Mouse (Mus musculus): ENCODE results near the gene Lrp6.

The Lrp6 gene

DNA sequence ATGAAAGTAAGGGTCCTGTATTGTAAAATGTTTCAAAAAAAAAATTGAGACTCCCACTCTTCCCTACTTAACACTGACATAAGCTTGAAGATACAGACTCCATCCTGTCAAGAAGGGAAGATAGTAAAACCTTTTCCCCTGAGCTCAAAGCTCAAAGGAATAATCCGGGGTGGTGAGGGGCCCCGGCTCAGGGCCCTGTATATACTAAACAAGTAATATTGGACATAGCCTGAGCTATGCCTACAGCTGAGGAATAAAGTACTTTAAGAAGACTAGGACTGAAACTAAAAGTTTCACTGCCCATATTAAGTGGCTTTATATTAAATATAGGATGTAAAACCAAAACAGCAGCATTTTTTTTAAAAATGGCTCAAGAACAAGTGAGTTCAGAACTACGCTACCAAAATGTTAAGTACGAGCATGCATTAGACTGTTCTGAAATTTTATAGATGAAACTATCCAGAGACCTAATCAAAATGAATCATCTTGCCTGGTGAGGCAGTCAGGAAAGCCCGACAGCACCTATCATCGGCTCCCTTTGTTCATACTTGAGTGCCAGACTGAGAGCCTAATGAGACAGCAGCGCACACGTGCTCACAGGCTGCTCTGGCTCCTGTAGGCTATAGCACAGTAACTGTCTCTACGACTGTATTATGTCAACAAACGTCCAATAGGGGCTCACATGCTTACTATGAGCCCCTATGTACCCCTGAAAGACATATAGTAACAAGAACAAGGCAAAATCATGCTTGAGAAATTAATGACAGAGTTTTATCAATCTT is 66.2 kb downstream of the Lrp6 start:
- no peak for DNase-seq (ENCODE audit: extremely low spot score, low read depth, low spot score)

DNA sequence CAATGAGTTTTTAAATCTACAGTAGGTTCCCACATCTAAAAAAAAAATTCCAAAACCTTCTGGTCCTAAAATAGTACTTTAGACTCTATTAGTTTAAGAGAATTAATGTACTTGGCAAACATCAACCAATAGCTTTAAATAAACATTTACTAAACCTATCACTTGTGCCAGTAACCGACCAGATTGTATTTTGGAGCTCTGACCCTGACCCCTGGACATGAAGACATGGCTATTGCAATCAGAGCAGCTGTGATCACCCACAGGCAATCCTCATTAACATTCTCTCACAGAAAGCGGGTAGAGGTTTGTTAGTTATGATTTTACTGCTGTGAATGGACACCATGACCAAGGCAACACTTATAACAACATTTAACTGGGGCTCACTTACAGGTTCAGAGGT is 67.7 kb downstream of the Lrp6 start:
- DNase-seq (ENCODE audit: extremely low spot score, low read depth, low spot score): no peak

- no peak for DNase-seq (ENCODE audit: extremely low spot score, low read depth, low spot score)
Measured at GRCm38 (mm10) chr6:134498518-134498917, 68.2 kb downstream of the Lrp6 start.

- DNase-seq (ENCODE audit: extremely low spot score, low read depth, low spot score): no peak
Measured at GRCm38 (mm10) chr6:134494828-134495698, 71.7 kb downstream of the Lrp6 start.

DNA sequence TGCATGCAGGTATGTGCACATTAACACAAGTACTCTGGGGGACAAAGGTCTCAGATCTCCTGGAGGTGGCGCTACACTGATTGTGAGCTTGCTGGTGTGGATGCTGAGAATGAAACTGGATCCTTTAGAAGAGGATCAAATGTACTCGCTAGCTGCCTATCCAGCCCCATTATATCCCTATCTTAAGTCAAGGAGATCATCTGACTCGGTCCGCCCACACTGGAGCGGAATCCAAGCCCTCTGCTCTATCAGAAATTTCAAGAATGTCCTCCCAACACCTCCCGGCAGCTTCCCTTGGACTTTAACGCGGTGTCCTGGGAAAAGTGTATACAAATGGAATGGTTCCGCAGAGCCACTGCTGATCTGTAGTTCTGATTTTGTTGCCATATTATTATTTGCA is 77.1 kb downstream of the Lrp6 start:
- no peak for DNase-seq (ENCODE audit: extremely low spot score, low read depth, low spot score)

GRCm38 (mm10) chr6:134489130-134489529 is 77.6 kb downstream of the Lrp6 start:
- no peak for DNase-seq (ENCODE audit: extremely low spot score, low read depth, low spot score)

DNA sequence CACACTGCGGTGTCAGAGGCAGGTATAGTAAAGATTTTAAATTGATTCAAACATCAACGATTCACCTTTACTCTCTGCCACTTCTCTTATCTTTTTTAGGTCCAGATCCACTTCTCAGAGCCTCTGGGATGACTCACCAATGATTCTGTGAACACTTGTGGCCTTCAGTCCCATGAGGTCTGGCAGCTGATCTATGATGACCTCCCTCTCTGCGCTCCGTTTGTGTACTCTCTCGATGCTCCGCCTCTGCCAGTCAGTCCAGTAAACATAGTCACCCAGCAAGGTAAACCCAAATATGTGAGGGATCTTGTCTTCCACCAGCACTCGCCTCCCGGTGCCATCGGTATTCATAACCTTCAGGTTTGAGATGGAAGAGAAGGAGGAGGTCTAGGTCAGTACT is 80.4 kb downstream of the Lrp6 start:
- DNase-seq (ENCODE audit: extremely low spot score, low read depth, low spot score): no peak

DNA sequence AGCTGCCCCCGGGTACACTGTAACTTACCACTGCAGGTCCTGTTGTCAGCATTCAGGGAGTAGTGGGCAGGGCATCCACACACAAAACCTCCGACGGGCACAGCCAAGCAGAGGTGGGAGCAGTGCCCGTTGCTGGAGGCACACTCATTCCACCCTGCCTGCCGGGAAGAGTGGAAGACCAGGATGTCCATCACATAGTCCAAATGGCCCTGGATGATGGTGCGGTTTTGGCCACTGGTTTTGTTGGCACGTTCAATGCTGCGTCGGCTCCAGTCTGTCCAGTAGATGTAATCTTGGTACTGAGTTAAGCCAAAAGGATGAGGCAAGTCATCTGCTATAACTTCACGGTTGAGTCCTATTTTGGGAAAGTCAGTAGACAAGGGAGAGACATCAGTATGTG is 87.3 kb downstream of the Lrp6 start:
- no peak for DNase-seq (ENCODE audit: extremely low spot score, low read depth, low spot score)

DNA sequence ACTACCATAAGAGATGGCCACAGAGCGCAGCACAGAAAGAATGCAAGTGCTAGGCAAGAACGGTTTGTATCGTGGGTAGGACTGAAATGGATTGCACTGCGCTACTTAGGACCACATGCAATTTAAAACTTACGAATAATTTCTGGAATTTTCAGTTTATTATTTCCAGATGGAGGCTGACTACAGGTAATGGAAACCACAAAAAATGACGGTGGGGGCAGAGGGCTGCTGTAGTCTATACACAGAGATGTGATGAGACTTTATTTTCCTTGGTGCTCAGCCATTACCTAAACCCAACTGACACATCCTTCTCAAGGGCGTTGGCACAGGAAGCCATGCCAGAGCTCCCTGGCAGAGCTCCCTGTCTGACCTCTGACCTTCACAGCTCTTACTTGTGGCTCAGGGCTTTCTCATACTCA is 93.6 kb downstream of the Lrp6 start:
- no peak for DNase-seq (ENCODE audit: extremely low spot score, low read depth, low spot score)

DNA sequence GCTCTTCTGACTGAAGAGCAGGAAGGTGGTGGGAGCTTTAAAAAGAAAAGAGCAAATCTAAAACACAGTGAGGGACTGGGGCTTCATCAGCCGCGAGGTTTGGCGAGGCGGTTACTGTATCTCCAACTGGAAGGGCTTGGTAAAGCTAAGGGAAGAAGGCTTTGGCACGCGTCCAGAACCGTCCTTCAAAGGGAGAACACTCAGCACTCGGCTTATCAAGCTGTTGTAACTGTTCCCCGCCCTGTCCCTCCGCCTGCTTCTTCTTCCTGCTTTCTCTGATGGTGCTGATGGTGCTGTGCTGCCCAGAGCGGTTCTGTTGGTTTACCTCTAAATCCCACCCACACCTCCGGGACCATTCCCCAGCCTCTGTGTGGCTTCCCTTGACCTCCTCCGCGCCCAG is 95.9 kb downstream of the Lrp6 start:
- no peak for DNase-seq (ENCODE audit: extremely low spot score, low read depth, low spot score)

DNA sequence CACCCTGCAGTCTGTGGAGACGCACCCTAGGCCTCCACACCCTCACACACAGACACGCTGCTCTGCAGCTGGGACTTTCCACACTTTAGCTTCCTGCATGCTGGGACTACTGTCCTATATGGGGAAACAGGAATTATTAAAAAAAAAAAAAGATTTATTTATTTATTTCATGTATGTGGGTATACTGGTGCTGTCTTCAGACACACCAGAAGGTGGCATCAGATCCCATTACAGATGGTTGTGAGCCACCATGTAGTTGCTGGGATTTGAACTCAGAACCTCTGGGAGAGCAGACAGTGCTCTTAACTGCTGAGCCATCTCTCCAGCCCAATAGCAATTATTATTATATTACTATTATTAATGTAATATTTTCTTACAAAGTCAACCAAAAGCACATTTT is 97.5 kb downstream of the Lrp6 start:
- DNase-seq (ENCODE audit: extremely low spot score, low read depth, low spot score): no peak

DNA sequence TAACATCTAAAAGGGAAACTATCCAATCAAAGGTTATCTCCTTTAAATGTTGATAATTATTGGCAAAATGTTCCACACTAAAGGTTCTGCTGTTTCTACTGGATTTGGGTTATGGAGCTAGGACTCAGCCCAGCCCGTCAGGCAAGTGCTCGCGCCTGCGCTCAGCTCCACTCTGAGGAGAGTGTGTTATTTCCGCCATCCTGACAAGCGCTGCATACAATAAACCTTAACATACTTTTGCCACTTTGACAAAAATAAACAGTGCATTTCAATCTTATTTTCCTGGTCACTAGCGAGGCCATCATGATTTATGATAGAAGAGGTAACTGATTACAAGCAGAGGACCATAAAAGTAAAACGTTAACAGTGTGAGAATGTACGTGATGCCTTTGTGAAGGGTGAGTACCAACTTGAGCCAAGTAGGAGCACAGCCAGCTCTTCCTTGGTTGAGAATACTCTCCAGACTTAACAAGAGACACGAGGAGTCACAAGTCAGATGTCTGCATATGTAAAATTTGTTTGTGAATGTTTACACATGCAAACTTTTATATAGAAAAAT is 100.0 kb downstream of the Lrp6 start:
- no peak for DNase-seq (ENCODE audit: extremely low spot score, low read depth, low spot score)

DNA sequence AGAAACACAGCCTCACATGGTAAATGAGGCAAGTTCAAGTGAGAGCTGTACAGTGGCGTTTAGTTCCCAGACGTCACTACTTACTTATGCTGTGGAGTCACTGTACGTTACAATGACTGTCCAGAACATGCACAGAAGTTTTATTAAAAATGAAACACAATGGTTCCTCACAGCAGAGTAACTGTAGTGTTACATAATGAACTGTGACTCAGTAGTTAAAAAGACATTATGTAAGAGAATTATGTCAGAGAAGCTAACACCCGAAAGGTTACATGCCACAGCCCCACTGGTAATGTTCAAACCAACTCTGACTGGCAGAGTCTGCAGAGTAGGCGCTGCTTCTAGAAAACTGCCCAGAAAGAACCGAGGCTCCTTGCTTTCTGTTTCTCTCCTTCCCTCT is 105.6 kb downstream of the Lrp6 start:
- DNase-seq (ENCODE audit: extremely low spot score, low read depth, low spot score): no peak

DNA sequence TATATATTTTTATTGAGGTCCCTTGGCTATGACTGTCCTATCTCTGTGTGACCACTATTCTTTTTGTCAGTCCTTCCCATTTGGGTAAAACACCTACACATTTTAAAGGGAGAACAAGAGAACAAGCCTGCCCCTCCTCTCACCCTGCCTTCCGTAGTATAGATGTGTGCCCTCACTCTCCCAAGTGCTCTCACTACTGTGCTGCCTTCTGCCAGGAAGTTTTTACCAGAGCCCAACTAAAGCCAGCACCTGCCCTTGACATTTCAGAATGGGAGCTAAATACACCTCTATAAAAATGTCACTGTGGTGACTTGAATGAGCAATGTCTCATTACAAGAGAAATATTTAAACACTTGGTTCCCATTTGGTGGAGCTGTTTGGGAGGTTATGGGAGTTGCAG is 108.4 kb downstream of the Lrp6 start:
- no peak for DNase-seq (ENCODE audit: extremely low spot score, low read depth, low spot score)

GRCm38 (mm10) chr6:134454093-134454492 is 112.7 kb downstream of the Lrp6 start:
- no peak for DNase-seq (ENCODE audit: extremely low spot score, low read depth, low spot score)

DNA sequence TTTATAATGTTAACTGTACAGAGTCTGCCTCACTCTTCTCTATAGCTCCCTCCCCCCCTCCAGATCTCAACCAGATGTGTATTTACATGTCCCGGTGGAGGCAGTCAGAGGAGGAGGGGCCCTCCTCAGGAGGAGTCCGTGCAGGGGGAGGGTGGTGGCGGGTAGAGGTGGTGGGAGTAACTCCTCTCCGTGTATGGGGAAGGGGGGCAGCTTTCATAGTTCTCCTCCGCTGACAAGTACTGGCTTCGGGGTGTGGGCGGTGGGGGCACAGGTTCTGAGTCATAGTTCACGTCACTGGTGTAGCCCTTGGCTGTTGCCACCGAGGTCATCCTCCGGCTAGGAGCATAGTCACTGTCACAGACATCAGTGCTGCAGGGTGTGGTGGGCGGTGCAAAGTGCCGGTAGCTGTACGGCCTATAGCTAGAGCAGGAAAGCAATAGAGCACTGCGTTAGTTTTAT is 116.1 kb downstream of the Lrp6 start:
- DNase-seq (ENCODE audit: extremely low spot score, low read depth, low spot score): no peak

GRCm38 (mm10) chr6:134449958-134450357 is 116.8 kb downstream of the Lrp6 start:
- DNase-seq (ENCODE audit: extremely low spot score, low read depth, low spot score): no peak

DNA sequence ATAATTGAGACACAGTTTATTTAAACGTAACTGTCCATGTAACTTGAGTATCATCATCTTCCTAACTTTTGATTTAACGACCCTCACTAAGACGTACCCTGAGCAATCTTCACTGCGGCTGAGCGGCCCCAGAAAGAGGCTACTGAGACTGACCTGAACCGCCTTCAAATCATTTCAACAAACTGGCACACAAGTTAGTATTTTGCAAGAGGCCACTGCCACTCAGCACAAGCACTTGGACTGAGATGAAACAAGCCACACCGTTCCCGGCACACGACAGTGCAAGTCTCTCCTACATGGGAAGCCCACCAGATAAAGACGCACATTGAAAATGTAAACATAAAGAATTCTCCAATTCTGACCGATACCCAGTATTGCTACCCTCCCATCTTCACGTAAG is 118.3 kb downstream of the Lrp6 start:
- DNase-seq (ENCODE audit: extremely low spot score, low read depth, low spot score): no peak

DNA sequence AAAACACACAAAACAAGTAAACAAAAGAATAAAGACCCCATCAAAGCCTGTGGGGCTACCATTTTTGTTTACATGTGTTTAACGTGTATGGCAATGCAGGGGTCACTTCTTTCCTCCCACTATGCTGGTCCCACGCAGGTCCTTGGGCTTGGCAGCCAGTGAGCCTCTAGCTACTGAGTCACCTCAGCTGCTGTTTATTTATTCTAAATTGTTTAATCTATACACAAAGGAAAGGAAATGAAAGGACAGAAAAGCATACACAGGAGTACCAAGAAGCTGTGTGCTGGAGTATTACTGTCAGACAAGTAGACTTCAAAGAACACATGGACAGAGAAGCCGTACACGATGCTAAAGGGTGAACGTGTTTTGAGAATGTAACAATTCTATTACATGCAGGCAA is 122.8 kb downstream of the Lrp6 start:
- DNase-seq (ENCODE audit: extremely low spot score, low read depth, low spot score): no peak

DNA sequence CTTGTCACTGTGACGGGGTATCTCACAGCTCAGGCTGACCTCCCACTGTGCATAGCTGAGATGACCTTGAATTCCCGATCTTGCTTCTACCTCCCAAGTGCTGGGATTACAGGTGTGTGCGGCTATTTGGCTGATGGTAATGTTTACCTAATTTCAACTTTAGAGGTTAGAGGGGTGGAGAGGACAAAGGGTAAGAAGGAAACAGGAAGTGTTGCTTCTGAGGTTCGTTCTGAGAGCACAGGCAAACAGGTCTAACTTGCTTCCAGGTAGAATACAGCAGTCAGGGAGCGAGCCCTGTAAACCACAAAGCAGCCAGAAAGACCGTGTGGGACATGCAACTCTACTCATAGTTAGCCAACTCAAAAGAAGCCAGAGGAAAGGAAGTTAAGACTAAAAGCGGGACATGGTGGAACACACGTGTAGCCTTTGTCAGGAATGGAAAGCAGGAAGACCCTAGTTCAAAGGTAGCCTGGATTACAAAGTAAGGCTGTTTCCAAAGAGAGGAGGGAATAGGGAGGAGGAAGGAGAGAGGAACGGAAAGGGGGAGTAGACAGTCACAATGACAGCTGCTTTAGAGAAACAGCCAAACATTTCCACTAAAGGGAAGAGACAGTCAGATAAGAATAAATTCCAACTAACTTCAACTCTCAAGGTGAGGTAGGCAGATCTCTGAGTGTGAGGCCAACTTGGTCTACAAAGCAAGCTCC is 123.4 kb downstream of the Lrp6 start:
- no peak for DNase-seq (ENCODE audit: extremely low spot score, low read depth, low spot score)

- DNase-seq (ENCODE audit: extremely low spot score, low read depth, low spot score): no peak
Measured at GRCm38 (mm10) chr6:134442219-134442618, 124.5 kb downstream of the Lrp6 start.

Data from hindlimb bud, embryonic 11.5 days (tissue).